Mouse (Mus musculus) intestine, embryonic 14.5 days (tissue): ENCODE data around the gene C1s2. TPM values are rescaled to one million over a fixed set of nuclear protein-coding genes. Genes with fewer than 3 reads are reported as not detected.
"Not testable (repeated sequence)": the region's sequence is repeated elsewhere in the genome, so short reads cannot be mapped to it uniquely, and the experiment has no call there.

ENCODE experiments used
- ATAC-seq: fragments of 200-750 bp; cut with Nextera tagmentation; replicated peaks from 2 replicates; pipeline ENCODE4 v1.8.0; 2017; ENCODE audit warnings: low read depth, moderate number of reproducible peaks, moderate TSS enrichment, moderate library complexity; ENCODE audit not compliant: low FRiP score, low TSS enrichment
- DNase-seq: peaks from one replicate; pipeline ENCODE4 v3.0.0-alpha.2; 2018; ENCODE audit warnings: low spot score
- H3K27ac ChIP-seq: fragments of 300-500 bp; sonication (generic); 2 replicates; pipeline ENCODE4 v1.5.1; 2014; ENCODE audit warnings: low read depth, mild to moderate bottlenecking, control low read depth
- H3K27me3 ChIP-seq: fragments of 300-500 bp; sonication (generic); replicated peaks from 2 replicates; pipeline ENCODE4 v1.6.1; 2014; ENCODE audit warnings: low read length, control low read depth; ENCODE audit not compliant: control insufficient read depth, insufficient read depth
- H3K36me3 ChIP-seq: fragments of 300-500 bp; sonication (generic); 2 replicates; pipeline ENCODE4 v1.6.1; 2014; ENCODE audit warnings: low read length, control low read depth; ENCODE audit not compliant: control insufficient read depth, insufficient read depth
- H3K4me1 ChIP-seq: fragments of 300-500 bp; sonication (generic); replicated peaks from 2 replicates; pipeline ENCODE4 v1.6.1; 2014; ENCODE audit warnings: low read length, control low read depth, mixed read lengths; ENCODE audit not compliant: control insufficient read depth, insufficient read depth
- H3K4me2 ChIP-seq: fragments of 300-500 bp; sonication (generic); 2 replicates; pipeline ENCODE4 v1.6.1; 2014; ENCODE audit warnings: low read length
- H3K4me3 ChIP-seq: fragments of 300-500 bp; sonication (generic); 2 replicates; pipeline ENCODE4 v1.5.1; 2014; ENCODE audit warnings: low read depth, low read length, control low read depth, mixed read lengths
- H3K9ac ChIP-seq: fragments of 300-500 bp; sonication (generic); 2 replicates; pipeline ENCODE4 v1.6.1; 2014; ENCODE audit warnings: mild to moderate bottlenecking, low read length
- H3K9me3 ChIP-seq: fragments of 300-500 bp; sonication (generic); 2 replicates; pipeline ENCODE4 v1.6.1; 2016; ENCODE audit warnings: low read length, control low read depth; ENCODE audit not compliant: control insufficient read depth
- WGBS: fragments of 180-500 bp; shearing (Covaris S2); extraction: QIAGEN DNeasy Blood & Tissue Kit; methylation state at CpG from one replicate; pipeline ENCODE4 v1.1.7; 2014; 5-methylcytosine and 5-hydroxymethylcytosine counted together
- polyA plus RNA-seq: library from polyadenylated mRNA; unstranded; fragments of >200 nt; fragmentation: Nextera tagmentation; extraction: Ambion mirVana; gene quantifications from 2 replicates; pipeline ENCODE4 v1.2.1, GENCODE M21; 2014

Gene C1s2
- polyA plus RNA-seq, 1 experiment from 2014 or later = not detected

- no peak for ATAC-seq
- Histone ChIP-seq H3K4me1 (no peaks in the 10 kb centered on the region), H3K27ac (no peak overlapping the region), H3K9ac (no peak overlapping the region), H3K4me2 (no peak overlapping the region), H3K36me3 (no peaks in the 10 kb centered on the region), H3K4me3 (no peak overlapping the region), H3K27me3 (no peaks in the 10 kb centered on the region), H3K9me3 (peaks cover 4% of the 10 kb centered on the region; the same call in 1 of the 2 replicates)
- DNase-seq = no peak
- 55% methylated on average over 2 of the region's 2 CpGs for WGBS
Measured at GRCm38 (mm10) chr6:124658067-124658466, 22.2 kb upstream of the C1s2 start.

DNA sequence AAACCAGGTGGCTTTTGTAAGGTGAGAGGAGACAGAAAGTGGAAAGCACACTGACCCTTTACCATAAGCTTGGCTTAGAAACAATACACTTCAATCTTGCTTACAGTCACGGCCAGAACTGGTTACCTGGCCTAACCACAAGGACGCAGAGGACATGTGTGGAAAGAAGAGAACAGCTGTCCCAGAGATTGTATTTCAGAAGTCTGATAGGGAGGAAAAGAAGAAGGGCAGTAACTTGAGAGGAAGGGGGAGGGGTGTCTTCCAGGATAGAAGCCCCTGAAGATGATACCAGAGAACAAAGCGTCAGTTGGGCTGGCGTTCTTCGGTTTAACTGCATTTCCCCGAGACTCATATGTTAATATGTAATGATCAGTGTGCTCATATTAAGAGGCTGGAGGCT is 20.0 kb upstream of the C1s2 start:
- ATAC-seq (no peak), DNase-seq (no peak)
- WGBS = 39% methylated on average over 6 of the region's 6 CpGs
- H3K4me2 ChIP-seq = no peak overlapping the region
- no peak overlapping the region for H3K9ac ChIP-seq
- peaks cover 6% of the 10 kb centered on the region; the same call in 1 of the 2 replicates for H3K9me3 ChIP-seq
- H3K27ac ChIP-seq = no peak overlapping the region
- no peak overlapping the region for H3K4me3 ChIP-seq
- no peaks in the 10 kb centered on the region for H3K36me3 ChIP-seq
- H3K4me1 ChIP-seq = no peaks in the 10 kb centered on the region
- H3K27me3 ChIP-seq = no peaks in the 10 kb centered on the region

GRCm38 (mm10) chr6:124646394-124646793 is 10.5 kb upstream of the C1s2 start:
- WGBS = 71% methylated on average over 1 of the region's 1 CpGs
- DNase-seq (no peak), ATAC-seq (no peak)
- no peaks in the 10 kb centered on the region for H3K27me3 ChIP-seq
- no peak overlapping the region for H3K4me3 ChIP-seq
- no peak overlapping the region for H3K4me2 ChIP-seq
- no peak overlapping the region for H3K9ac ChIP-seq
- no peaks in the 10 kb centered on the region for H3K4me1 ChIP-seq
- H3K36me3 ChIP-seq = no peaks in the 10 kb centered on the region
- no peak overlapping the region for H3K27ac ChIP-seq
- H3K9me3 ChIP-seq = no peaks in the 10 kb centered on the region

DNA sequence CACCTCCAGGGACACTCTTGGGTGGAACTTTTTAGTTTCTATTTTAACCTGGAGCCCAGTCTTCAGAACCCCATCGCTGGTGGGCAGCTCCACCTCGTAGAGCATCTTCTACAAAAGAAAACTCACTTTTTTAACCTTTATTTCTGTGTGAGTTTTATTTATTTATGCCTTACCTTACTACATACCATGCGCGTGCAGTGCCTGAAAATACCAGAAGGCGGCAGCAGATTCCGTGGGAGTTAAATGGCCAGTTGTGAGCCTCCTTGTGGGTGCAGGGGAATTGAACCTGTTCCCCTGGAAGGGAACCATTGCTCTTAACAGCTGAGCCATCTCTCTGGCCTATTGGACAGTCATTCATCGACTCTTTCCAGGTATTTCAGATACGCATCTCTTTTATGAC is 5.1 kb upstream of the C1s2 start:
- DNase-seq = peak; percentile 77
- Histone ChIP-seq H3K27me3 (no peaks in the 10 kb centered on the region), H3K4me2 (no peak overlapping the region), H3K36me3 (no peaks in the 10 kb centered on the region), H3K4me1 (no peaks in the 10 kb centered on the region), H3K27ac (no peak overlapping the region), H3K9me3 (no peaks in the 10 kb centered on the region), H3K4me3 (no peak overlapping the region), H3K9ac (no peak overlapping the region)
- 40% methylated on average over 8 of the region's 8 CpGs for WGBS
- ATAC-seq = no peak

GRCm38 (mm10) chr6:124640041-124640440 is 4.2 kb upstream of the C1s2 start:
- Histone ChIP-seq H3K4me3 (no peak overlapping the region), H3K9ac (no peak overlapping the region), H3K4me2 (no peak overlapping the region), H3K36me3 (no peaks in the 10 kb centered on the region), H3K9me3 (no peaks in the 10 kb centered on the region), H3K4me1 (no peaks in the 10 kb centered on the region), H3K27ac (no peak overlapping the region), H3K27me3 (no peaks in the 10 kb centered on the region)
- 83% methylated on average over 4 of the region's 4 CpGs for WGBS
- DNase-seq = no peak
- no peak for ATAC-seq

- ATAC-seq, H3K4me2 ChIP-seq, H3K27ac ChIP-seq, H3K9me3 ChIP-seq, H3K4me1 ChIP-seq, DNase-seq, H3K4me3 ChIP-seq, H3K27me3 ChIP-seq, H3K36me3 ChIP-seq, H3K9ac ChIP-seq: not testable (repeated sequence)
- WGBS = 31% methylated on average over 6 of the region's 6 CpGs
Measured at GRCm38 (mm10) chr6:124636858-124637460, 1.1 kb upstream of the C1s2 start.

DNA sequence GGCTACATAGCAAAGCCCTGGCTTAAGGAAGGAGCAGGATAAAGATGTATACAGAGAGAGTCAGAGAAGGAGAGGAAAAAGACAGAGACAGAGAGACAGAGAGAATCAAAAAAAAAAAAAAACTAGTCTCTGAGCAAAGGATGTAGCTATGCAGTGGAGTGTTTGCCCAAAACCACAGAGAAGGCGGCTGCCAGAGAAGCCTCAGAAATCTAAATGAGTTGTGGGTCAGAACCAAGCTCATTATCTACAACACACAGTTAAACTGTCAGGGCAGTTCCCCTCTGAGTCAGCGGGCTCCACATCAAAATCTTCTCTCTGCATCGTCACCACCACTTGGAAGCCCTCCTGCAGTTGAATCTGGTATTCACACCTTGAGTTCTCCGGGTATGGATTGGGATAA is 5.1 kb downstream of the C1s2 start:
- no peak for ATAC-seq
- H3K27me3 ChIP-seq = no peaks in the 10 kb centered on the region
- no peak overlapping the region for H3K9ac ChIP-seq
- H3K4me1 ChIP-seq = no peaks in the 10 kb centered on the region
- H3K27ac ChIP-seq = no peak overlapping the region
- no peaks in the 10 kb centered on the region for H3K36me3 ChIP-seq
- WGBS = 89% methylated on average over 4 of the region's 4 CpGs
- no peak for DNase-seq
- H3K4me2 ChIP-seq = no peak overlapping the region
- H3K9me3 ChIP-seq = no peaks in the 10 kb centered on the region
- no peak overlapping the region for H3K4me3 ChIP-seq

- H3K9me3 ChIP-seq, H3K4me1 ChIP-seq, ATAC-seq, H3K9ac ChIP-seq, DNase-seq, H3K27me3 ChIP-seq, H3K4me2 ChIP-seq, H3K4me3 ChIP-seq, H3K36me3 ChIP-seq, H3K27ac ChIP-seq: not testable (repeated sequence)
- WGBS = 30% methylated on average over 1 of the region's 1 CpGs
Measured at GRCm38 (mm10) chr6:124626184-124626583, 9.7 kb downstream of the C1s2 start.

DNA sequence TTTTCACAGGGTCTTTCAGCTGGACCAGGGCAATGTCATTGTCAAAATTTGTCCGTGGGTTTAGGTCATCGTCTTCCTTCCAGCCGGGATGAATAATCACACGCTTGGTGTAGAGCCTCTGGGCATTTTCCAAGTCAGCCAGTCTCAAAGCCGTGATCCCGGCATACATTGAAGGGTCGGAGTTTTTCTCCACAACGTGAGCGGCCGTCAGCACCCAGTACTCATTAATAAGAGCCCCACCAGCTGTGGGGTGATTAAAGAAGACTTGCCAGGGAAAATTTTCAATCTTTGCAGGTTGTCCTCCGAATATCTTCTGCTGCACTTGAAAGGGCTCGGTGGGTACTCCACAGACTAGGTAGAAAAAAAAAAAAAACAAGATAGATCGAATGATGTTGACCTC is 10.3 kb downstream of the C1s2 start:
- ATAC-seq = no peak
- H3K27me3 ChIP-seq = no peaks in the 10 kb centered on the region
- no peaks in the 10 kb centered on the region for H3K4me1 ChIP-seq

More for the DNA sequence above, 10.3 kb downstream of the C1s2 start:
- Histone ChIP-seq H3K9ac (no peak overlapping the region), H3K4me3 (no peak overlapping the region), H3K4me2 (no peak overlapping the region), H3K27ac (no peak overlapping the region), H3K9me3 (no peaks in the 10 kb centered on the region), H3K36me3 (no peaks in the 10 kb centered on the region)
- 87% methylated on average over 13 of the region's 13 CpGs for WGBS
- DNase-seq = no peak
